Mouse (Mus musculus) activated CD4-positive, CD25-positive, alpha-beta regulatory T cell (primary cell): ENCODE results near the gene Dsn1. TPM values are rescaled to one million over a fixed set of nuclear protein-coding genes. Genes with fewer than 3 reads are reported as not detected.

Source experiments
- polyA plus RNA-seq, 2 experiments: library from polyadenylated mRNA; unstranded; fragments of 100-300 nt; shearing (Covaris generic); gene quantifications; one replicate each; pipeline ENCODE4 v1.2.1; 2017

Gene Dsn1
- 10 to 100 TPM; 12.3 to 17.1 TPM for polyA plus RNA-seq

DNA sequence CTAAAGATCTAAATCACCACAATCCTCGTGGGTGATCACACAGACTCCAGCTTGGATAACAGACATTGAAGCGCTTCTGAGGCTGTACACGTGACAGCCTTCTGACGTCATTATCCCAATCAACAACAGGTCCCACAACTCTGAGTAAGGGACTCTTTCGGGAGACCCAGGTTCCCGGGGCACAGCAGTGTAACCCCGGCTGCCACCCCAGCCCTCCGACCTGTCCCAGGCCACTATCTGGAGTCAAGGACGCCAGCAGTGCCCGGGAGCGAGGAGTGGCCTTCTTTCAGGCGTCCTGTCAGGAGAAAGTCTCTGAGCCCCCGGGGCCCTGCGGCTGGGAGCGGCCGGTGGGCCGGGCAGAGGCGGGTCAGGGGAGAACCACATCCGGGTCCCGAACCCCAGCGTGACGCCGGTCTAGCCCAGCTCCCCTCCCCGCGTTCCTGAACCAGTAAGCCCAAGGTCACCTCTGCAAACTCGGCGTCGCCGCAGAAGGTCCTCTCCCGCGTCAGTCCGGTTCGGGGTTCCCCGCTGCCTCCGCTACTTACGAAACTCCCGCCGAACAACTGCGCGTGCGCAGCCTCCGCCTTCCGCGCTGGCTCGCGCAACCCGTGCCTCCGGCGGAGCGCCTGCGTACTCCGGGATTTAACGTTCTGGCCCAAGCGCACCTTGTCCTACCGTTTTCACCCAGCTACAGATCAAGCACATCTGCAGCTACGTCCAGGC is at the start of gene Dsn1:
Dsn1 (minus strand) TSS at position 644 of the 723 bp plus-strand sequence.

DNA sequence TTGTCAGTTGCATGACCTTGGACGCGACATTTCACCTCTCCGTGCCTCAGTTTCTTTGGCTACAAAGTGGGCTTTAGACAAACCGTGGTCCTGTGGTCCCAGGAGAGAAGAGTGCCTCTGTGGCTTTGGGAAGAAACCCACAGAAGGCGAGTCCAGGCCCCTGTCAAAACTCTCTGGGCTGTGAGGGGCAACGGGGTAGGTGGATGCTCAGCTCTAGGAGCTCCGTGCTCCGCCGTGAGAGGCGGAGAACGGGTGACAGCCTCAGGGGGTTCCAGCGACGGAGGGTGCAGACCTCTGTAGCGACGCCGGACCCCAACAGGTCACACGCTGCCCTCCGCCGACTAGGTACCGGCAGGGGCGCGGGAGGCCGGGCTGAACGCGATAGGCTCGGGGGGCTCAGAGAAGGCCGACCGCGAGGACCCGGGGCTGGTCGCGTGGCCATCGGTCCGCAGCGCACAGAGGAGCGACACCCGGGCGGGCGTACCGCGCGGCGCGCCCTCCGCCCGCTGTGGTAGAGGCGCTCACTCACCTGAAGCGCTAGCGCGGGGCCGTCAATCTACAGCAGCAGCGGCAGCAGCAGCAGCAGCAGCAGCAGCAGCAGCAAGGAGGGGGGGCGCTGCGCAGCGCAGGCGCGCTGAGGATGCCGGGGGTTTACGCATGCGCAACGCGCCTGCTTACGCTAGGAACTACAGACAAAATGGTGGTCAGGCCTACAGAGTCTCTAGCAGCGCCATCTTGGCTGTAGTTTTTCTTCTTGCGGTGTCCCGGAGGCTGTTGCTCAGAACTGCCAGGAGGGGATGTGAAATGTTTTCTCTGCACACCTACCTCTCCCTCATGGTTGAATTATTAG is 15.3 kb downstream of the Dsn1 start, which contains the start of gene Ndrg3:
Ndrg3 (minus strand) TSS at position 587 of the 850 bp plus-strand sequence.

Other genes starting within 250 kb of the Dsn1 start
- gene Myl9, start 231.7 kb downstream of the Dsn1 start, polyA plus RNA-seq: 1 to 10 TPM in 1 of 2 experiments, not detected in 1; 1.2 TPM
- gene Tgif2, start 167.1 kb downstream of the Dsn1 start, polyA plus RNA-seq: 10 to 100 TPM; 16.9 to 17.1 TPM
- gene 4930518I15Rik, start 149.2 kb downstream of the Dsn1 start, polyA plus RNA-seq: 1 to 10 TPM; 3.6 to 5.4 TPM
- gene Rab5if, start 144.0 kb downstream of the Dsn1 start, polyA plus RNA-seq: 100 to 1,000 TPM; 146 to 172 TPM
- gene Sla2, start 120.0 kb downstream of the Dsn1 start, polyA plus RNA-seq: 100 to 1,000 TPM in 1 of 2 experiments, 10 to 100 TPM in 1; 50.6 to 102 TPM
- 100 to 1,000 TPM; 119 to 213 TPM for gene Ndrg3, start 15.1 kb downstream of the Dsn1 start, polyA plus RNA-seq
- under 1 TPM; 0.30 to 0.33 TPM for gene Soga1, start 72.1 kb upstream of the Dsn1 start, polyA plus RNA-seq
- not detected for gene Tldc2, start 79.9 kb upstream of the Dsn1 start, polyA plus RNA-seq
- gene Samhd1, start 128.1 kb upstream of the Dsn1 start, polyA plus RNA-seq: 1,000 to 10,000 TPM in 1 of 2 experiments, 100 to 1,000 TPM in 1; 694 to 1,141 TPM
- gene Rbl1, start 197.4 kb upstream of the Dsn1 start, polyA plus RNA-seq: 10 to 100 TPM; 37.5 to 40.8 TPM